In genomic region chr4:154237306-154237705, GRCm38 (mm10) we compare ENCODE assay signal across 9 mouse cellular contexts.
A peak's percentile ranks its signal among the peaks of the same experiment; 100 is the strongest.
DNase-seq lines count a peak whose midpoint lies in the region; ATAC-seq lines count a peak whose summit lies in the region.
"Had no signal": no experiment of that assay in that cellular context is flagged by ENCODE, and none has a peak within 500 bp of the region (broad histone marks: within the 10 kb centered on the region; RNA-seq: fewer than 3 reads in every experiment).

No protein-coding gene starts in this region.

- no peaks in the 10 kb centered on the region for H3K9me3 ChIP-seq in heart, embryonic 15.5 days (replicated peaks)
- H3K9me3 ChIP-seq in embryonic facial prominence, embryonic 15.5 days (replicated peaks), result no peaks in the 10 kb centered on the region
- no peaks in the 10 kb centered on the region for H3K9me3 ChIP-seq in limb, embryonic 10.5 days (replicated peaks)
- H3K9me3 ChIP-seq in neural tube, embryonic 13.5 days, result no peaks in the 10 kb centered on the region

- DNase-seq in heart, postnatal 14 days, result no peak
- DNase-seq in limb, embryonic 10.5 days (ENCODE audit: low spot score), result peak; percentile 59
- no peak for DNase-seq in spleen, postnatal 4 days (ENCODE audit: low spot score in 2 of 2)
- DNase-seq in left cerebral cortex, postnatal 10 days (ENCODE audit: extremely low spot score in 1 of 2, low spot score in 2 of 2), result no peak
- DNase-seq: kidney, adult 18-20 months had no signal

- H3K4me2 ChIP-seq in heart, embryonic 15.5 days, result peak overlapping the region; percentile 60
- H3K4me2 ChIP-seq in embryonic facial prominence, embryonic 15.5 days (replicated peaks), result peak overlapping the region; percentile 69
- peak overlapping the region; percentile 48 for H3K4me2 ChIP-seq in neural tube, embryonic 13.5 days

- WGBS in heart, embryonic 15.5 days, result 6% methylated on average over 9 of the region's 9 CpGs
- WGBS in embryonic facial prominence, embryonic 15.5 days, result 1% methylated on average over 9 of the region's 9 CpGs
- WGBS in limb, embryonic 10.5 days, result 2% methylated on average over 9 of the region's 9 CpGs
- WGBS in neural tube, embryonic 13.5 days, result 3% methylated on average over 9 of the region's 9 CpGs

- intact Hi-C loops in heart, postnatal 14 days (cut with DNase I), result no loop called here
- intact Hi-C loops in left cerebral cortex, postnatal 10 days (cut with DNase I), result no loop called here

- H3K27me3 ChIP-seq in heart, embryonic 15.5 days, result no peaks in the 10 kb centered on the region; the same call in 1 of the 2 replicates
- H3K27me3 ChIP-seq in embryonic facial prominence, embryonic 15.5 days, result no peaks in the 10 kb centered on the region
- H3K27me3 ChIP-seq in limb, embryonic 10.5 days (ENCODE audit: low read depth, poor library complexity, severe bottlenecking), result peaks cover 17% of the 10 kb centered on the region; the same call in 1 of the 2 replicates
- H3K27me3 ChIP-seq in neural tube, embryonic 13.5 days, result 0 out of 2 replicates have a peak, but pooled peaks cover 3% of the 10 kb centered on the region

- peak; percentile 41; the same call in 1 of the 2 replicates for ATAC-seq in heart, embryonic 15.5 days (replicated peaks; ENCODE audit: insufficient number of reproducible peaks, insufficient read depth, low FRiP score, low read depth)
- peak; percentile 78 for ATAC-seq in embryonic facial prominence, embryonic 15.5 days (ENCODE audit: insufficient number of reproducible peaks, low FRiP score, low TSS enrichment, low read depth)
- peak; percentile 59 for ATAC-seq in neural tube, embryonic 13.5 days (ENCODE audit: low read depth)
- no peak for ATAC-seq in activated CD4-positive, CD25-positive, alpha-beta regulatory T cell, adult 4 months

- peak overlapping the region; percentile 35 for H3K4me3 ChIP-seq in heart, embryonic 15.5 days
- peak overlapping the region; percentile 50 for H3K4me3 ChIP-seq in embryonic facial prominence, embryonic 15.5 days (replicated peaks)
- peak overlapping the region; percentile 34 for H3K4me3 ChIP-seq in limb, embryonic 10.5 days
- no peak overlapping the region for H3K4me3 ChIP-seq in neural tube, embryonic 13.5 days

- peak overlapping the region; percentile 50 for H3K27ac ChIP-seq in heart, embryonic 15.5 days
- H3K27ac ChIP-seq in embryonic facial prominence, embryonic 15.5 days (replicated peaks), result peak overlapping the region; percentile 94
- H3K27ac ChIP-seq in limb, embryonic 10.5 days, result peak overlapping the region; percentile 58; the same call in 1 of the 2 replicates
- H3K27ac ChIP-seq in neural tube, embryonic 13.5 days (replicated peaks), result no peak overlapping the region

- H3K36me3 ChIP-seq in heart, embryonic 15.5 days, result no peaks in the 10 kb centered on the region
- 0 out of 2 replicates have a peak, but pooled peaks cover 5% of the 10 kb centered on the region for H3K36me3 ChIP-seq in embryonic facial prominence, embryonic 15.5 days
- H3K36me3 ChIP-seq in limb, embryonic 10.5 days, result 0 out of 2 replicates have a peak, but pooled peaks cover 8% of the 10 kb centered on the region
- no peaks in the 10 kb centered on the region for H3K36me3 ChIP-seq in neural tube, embryonic 13.5 days

- H3K9ac ChIP-seq in heart, embryonic 15.5 days, result peak overlapping the region; percentile 51
- peak overlapping the region; percentile 26; the same call in 1 of the 2 replicates for H3K9ac ChIP-seq in embryonic facial prominence, embryonic 15.5 days
- peak overlapping the region; percentile 26 for H3K9ac ChIP-seq in neural tube, embryonic 13.5 days

- H3K4me1 ChIP-seq in heart, embryonic 15.5 days (replicated peaks), result peaks cover 54% of the 10 kb centered on the region
- H3K4me1 ChIP-seq in embryonic facial prominence, embryonic 15.5 days, result peaks cover 97% of the 10 kb centered on the region
- peaks cover 32% of the 10 kb centered on the region for H3K4me1 ChIP-seq in limb, embryonic 10.5 days
- peaks cover 19% of the 10 kb centered on the region for H3K4me1 ChIP-seq in neural tube, embryonic 13.5 days (replicated peaks)
